Mouse (Mus musculus) forebrain, postnatal 0 days (tissue): ENCODE data around the gene Ube2s. TPM values are rescaled to one million over a fixed set of nuclear protein-coding genes. Genes with fewer than 3 reads are reported as not detected.
A peak's percentile ranks its signal among the peaks of the same experiment; 100 is the strongest.

Experiments
- ATAC-seq: fragments of 200-750 bp; cut with Nextera tagmentation; 2 replicates; pipeline ENCODE4 v1.8.0; 2017; ENCODE audit warnings: mild to moderate bottlenecking, moderate library complexity
- DNase-seq: peaks from one replicate; pipeline ENCODE4 v3.0.0-alpha.2; 2015
- H3K27ac ChIP-seq: fragments of 300-500 bp; sonication (generic); 2 replicates; pipeline ENCODE4 v1.5.1; 2014; ENCODE audit warnings: low read depth, mild to moderate bottlenecking, antibody characterized with exemption, low read length, moderate library complexity, mixed read lengths
- H3K27me3 ChIP-seq: fragments of 300-500 bp; sonication (generic); 2 replicates; pipeline ENCODE4 v1.6.1; 2014; ENCODE audit warnings: mild to moderate bottlenecking, low read length, mixed read lengths; ENCODE audit not compliant: insufficient read depth
- H3K36me3 ChIP-seq: fragments of 300-500 bp; sonication (generic); 2 replicates; pipeline ENCODE4 v1.6.1; 2014; ENCODE audit warnings: mild to moderate bottlenecking, moderate library complexity; ENCODE audit not compliant: insufficient read depth
- H3K4me1 ChIP-seq: fragments of 300-500 bp; sonication (generic); 2 replicates; pipeline ENCODE4 v1.6.1; 2014; ENCODE audit warnings: antibody characterized with exemption; ENCODE audit not compliant: insufficient read depth
- H3K4me2 ChIP-seq: fragments of 300-500 bp; sonication (generic); 2 replicates; pipeline ENCODE4 v1.6.1; 2014; ENCODE audit warnings: low read depth, mild to moderate bottlenecking, moderate library complexity
- H3K4me3 ChIP-seq: fragments of 300-500 bp; sonication (generic); 2 replicates; pipeline ENCODE4 v1.5.1; 2014; ENCODE audit warnings: low read depth, low read length, mixed read lengths
- H3K9ac ChIP-seq: fragments of 300-500 bp; sonication (generic); 2 replicates; pipeline ENCODE4 v1.6.1; 2014; ENCODE audit warnings: mild to moderate bottlenecking
- H3K9me3 ChIP-seq: fragments of 300-500 bp; sonication (generic); 2 replicates; pipeline ENCODE4 v1.6.1; 2016; ENCODE audit warnings: low read length
- CTCF ChIP-seq: sonication (generic); IDR thresholded peaks from 2 replicates; pipeline ENCODE4 v1.5.1; 2016; ENCODE audit warnings: antibody characterized with exemption, control low read depth, low read depth
- WGBS: fragments of 180-500 bp; shearing (Covaris S2); extraction: QIAGEN DNeasy Blood & Tissue Kit; methylation state at CpG from one replicate; pipeline ENCODE4 v1.1.7; 2014; 5-methylcytosine and 5-hydroxymethylcytosine counted together
- polyA plus RNA-seq: library from polyadenylated mRNA; unstranded; fragments of >200 nt; fragmentation: Nextera tagmentation; extraction: Ambion mirVana; gene quantifications from 2 replicates; pipeline ENCODE4 v1.2.1, GENCODE M21; 2015
- total RNA-seq: library from RNA; depleted of rRNA; stranded (reverse); fragments of >200 nt; gene quantifications from 2 replicates; pipeline ENCODE4 v1.2.3, GENCODE M21; 2014

The Ube2s gene
- total and polyA plus RNA-seq, 2 experiments from 2014 or later: 232 to 300 TPM

DNA sequence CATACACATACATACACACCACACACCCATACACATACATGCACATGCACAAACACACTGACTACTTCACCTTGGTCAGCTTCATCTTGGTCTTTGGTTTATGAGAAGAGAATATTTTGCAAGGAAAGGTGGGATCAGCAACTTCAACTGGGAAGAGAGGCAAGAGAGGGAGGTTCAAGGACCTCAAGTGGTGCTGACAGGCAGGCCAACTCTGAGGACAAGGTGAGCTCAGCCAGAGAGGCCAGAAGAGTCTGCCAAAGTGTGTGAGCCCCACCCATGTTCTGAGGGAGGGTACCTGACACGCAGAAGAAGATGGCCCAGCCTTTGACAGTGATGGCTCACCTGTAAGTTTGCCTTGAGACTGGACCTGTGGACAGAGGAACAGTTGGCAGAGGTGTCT is 52.7 kb downstream of the Ube2s start:
- Histone ChIP-seq H3K9me3 (no peaks in the 10 kb centered on the region), H3K9ac (no peak overlapping the region), H3K4me1 (no peaks in the 10 kb centered on the region), H3K36me3 (no peaks in the 10 kb centered on the region), H3K27ac (no peak overlapping the region), H3K4me3 (no peak overlapping the region), H3K4me2 (no peak overlapping the region), H3K27me3 (no peaks in the 10 kb centered on the region)
- WGBS: 42% methylated on average over 1 of the region's 1 CpGs
- DNase-seq: no peak
- ATAC-seq: no peak
- no peak for TF ChIP-seq CTCF

DNA sequence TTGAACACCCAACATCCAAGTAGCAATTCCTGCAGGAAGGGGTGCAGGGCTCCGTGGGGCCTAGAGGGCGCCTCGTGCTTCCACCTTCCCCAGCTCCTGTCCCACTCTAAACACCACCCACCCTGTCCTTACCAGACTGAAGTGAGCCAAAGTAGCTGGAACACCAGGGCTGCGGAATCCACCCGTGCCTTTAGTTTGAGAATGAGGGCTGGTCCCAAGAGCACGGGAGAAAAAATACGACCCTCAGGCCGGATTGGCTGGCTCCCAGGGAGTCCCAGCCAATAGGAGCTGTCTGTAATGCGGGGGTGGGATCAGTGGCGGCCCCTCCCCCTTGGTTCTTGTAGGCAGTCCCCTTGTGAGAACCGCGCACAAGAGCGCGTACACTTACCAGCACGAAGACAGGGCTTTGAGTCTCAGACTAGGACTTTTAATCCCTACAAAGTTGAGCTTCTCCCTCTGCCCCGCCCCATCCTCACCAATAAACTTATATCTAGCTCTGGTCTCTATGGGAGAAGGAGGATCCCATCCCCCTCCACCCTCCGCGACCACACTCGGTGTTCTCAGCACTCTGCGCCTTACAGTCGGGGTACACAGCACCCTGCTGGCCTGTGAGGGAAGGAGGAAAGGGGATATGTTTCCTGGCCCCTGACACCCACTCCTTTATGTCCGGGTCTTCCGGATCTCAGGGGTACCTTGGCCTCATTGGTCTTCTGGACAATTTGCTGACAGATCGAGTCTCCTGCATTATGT is 59.4 kb downstream of the Ube2s start, which contains the start of gene Cox6b2:
Gene Cox6b2 (minus strand): TSS at position 274 of the 750 bp plus-strand sequence.
- Histone ChIP-seq H3K4me3 (peak within 1 kb of the TSS; percentile 20), H3K9ac (peak within 1 kb of the TSS; percentile 14), H3K4me2 (peak within 1 kb of the TSS; percentile 48), H3K27ac (no peak within 1 kb of the TSS), H3K27me3 (no peaks in the 10 kb centered on the region), H3K4me1 (no peaks in the 10 kb centered on the region), H3K9me3 (no peaks in the 10 kb centered on the region), H3K36me3 (no peaks in the 10 kb centered on the region)
- TF ChIP-seq CTCF: 0 out of 2 replicates have a peak, but pooled peaks have one; percentile 13
- DNase-seq (peak; percentile 84), ATAC-seq (peak; percentile 94)
- 4% methylated on average over 24 of the region's 24 CpGs for WGBS

DNA sequence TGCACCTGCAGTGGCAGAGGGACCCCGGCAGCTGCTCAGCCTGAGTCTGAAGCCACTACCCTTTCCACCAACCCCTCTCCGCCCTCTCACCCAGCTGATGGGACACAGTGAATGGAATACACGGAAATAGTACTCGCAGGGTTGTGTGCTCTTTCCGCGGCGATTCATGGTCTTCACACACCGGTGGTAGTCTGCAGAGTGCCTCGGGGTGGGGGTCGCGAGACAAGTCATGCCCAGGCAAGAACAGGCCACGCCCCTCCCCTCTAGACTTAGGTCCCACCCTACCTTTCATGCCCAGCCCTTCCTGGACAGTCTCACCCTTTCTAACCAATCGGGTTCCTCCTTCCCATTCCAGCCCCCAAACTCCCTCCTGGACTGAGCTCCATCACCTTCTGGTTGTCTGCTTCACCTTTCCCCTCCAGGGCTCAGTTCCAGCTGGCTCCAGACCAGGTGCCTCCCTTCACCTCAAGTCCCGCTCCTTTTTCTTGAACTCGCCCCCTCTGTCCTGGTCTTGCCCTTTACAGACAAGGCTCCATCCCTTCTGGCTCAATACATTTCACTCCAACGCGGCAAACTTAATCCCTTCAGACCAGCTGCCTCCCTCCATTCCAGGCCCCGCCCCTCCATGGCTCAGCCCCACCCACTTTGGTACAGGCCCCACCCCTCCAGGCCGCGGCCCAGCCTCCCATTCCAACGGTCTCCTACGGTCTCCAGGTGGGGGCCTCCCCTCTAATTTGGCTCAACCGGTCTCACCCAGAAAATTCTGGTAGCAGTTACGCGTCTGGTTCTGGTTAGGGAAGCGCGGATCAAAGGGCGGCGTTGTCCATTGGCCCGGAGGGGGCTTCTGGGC is 60.2 kb downstream of the Ube2s start:
- peak overlapping the region; percentile 48 for H3K4me2 ChIP-seq
- H3K4me1 ChIP-seq: no peaks in the 10 kb centered on the region
- ATAC-seq (peak; percentile 42), DNase-seq (no peak)
- 2% methylated on average over 30 of the region's 30 CpGs for WGBS
- no peaks in the 10 kb centered on the region for H3K27me3 ChIP-seq
- H3K36me3 ChIP-seq: no peaks in the 10 kb centered on the region
- H3K4me3 ChIP-seq: peak overlapping the region; percentile 20
- peak overlapping the region; percentile 14; the same call in 1 of the 2 replicates for H3K9ac ChIP-seq
- no peak for TF ChIP-seq CTCF
- H3K9me3 ChIP-seq: no peaks in the 10 kb centered on the region
- H3K27ac ChIP-seq: no peak overlapping the region

DNA sequence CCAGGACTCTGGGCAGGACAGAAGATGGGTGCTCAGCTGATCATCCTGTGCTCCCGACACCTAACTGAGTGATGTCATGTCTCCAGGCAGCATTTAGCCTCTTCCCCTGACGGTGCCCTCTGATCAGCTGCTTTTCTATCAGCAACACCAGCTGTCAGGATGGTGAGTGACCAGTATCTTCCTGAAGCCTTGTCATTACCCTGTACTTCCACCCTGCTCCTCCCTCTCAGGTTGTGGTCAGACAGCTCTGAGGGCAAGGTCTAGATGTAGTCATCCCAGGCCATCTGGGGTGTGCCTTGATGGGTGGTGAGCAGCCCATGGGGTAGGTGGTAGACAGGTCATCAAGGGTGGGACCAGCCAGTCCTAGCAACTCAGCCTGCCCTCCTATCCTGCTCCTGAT is 63.2 kb downstream of the Ube2s start:
- DNase-seq (no peak), ATAC-seq (no peak)
- no peak overlapping the region for H3K27ac ChIP-seq
- H3K4me2 ChIP-seq: no peak overlapping the region
- H3K4me3 ChIP-seq: no peak overlapping the region
- H3K27me3 ChIP-seq: no peaks in the 10 kb centered on the region
- H3K9me3 ChIP-seq: no peaks in the 10 kb centered on the region
- 90% methylated on average over 2 of the region's 2 CpGs for WGBS
- peaks cover 18% of the 10 kb centered on the region for H3K36me3 ChIP-seq
- H3K4me1 ChIP-seq: no peaks in the 10 kb centered on the region
- H3K9ac ChIP-seq: no peak overlapping the region
- TF ChIP-seq CTCF: no peak

DNA sequence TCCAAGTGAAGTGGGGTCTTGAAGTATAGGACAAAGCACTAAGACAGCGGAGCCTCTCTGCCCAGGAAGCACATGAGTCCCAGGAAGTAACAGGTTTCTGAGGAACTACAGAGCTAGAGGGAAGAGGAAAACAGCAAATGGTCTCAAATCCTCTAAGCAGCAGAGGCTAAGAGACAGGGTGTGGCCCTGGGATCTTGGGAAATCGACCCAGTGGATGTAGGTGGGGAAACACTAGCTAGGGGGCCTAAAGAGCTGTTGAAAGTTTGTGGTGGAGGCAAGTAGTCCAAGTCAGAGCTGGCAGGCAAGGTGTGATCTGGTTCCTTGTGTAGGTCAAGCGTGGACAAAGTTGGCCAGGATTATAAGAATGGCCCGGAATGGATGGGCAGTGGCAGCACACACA is 64.1 kb downstream of the Ube2s start:
- Histone ChIP-seq H3K27me3 (no peaks in the 10 kb centered on the region), H3K36me3 (peaks cover 18% of the 10 kb centered on the region), H3K27ac (no peak overlapping the region), H3K9ac (no peak overlapping the region), H3K4me1 (no peaks in the 10 kb centered on the region), H3K4me2 (no peak overlapping the region), H3K4me3 (no peak overlapping the region), H3K9me3 (no peaks in the 10 kb centered on the region)
- ATAC-seq (no peak), DNase-seq (no peak)
- TF ChIP-seq CTCF: no peak
- whole genome bisulfite sequencing: 83% methylated on average over 4 of the region's 4 CpGs

DNA sequence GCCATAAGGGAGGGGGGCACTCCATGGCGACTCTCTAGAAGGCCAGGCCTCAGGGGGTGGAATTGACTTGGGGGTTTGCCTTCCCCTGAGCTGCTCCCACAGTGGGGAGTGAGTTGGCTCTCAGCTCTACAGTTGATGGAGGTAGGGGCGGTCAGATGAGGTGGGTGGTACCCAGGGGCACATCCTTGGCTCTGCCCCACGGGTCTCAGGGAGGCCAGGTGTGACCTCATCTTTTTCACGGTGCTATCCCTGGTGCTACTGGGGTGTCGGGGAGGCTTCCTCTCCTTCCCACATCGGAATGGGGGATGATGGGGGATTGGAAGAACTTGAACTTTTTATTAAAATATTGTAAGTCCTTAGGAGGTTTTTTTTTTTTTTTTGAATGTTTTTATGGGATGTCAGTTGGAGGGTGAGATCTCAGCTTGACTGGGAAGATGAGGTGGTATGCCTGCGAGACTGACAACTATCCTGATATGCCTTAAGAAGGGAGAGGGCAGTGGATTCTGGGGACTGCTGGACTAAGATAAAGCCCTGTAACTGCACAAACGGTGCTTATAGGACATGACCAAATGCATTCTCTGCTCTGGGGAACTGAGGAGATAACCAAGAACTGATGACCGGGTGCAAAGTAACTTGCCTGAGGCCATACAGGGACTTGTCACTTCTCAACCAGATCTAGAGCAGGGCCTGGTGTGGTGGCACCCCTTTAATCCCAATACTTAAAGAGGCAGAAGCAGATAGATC is 65.1 kb downstream of the Ube2s start:
- Histone ChIP-seq H3K27me3 (no peaks in the 10 kb centered on the region), H3K27ac (no peak overlapping the region), H3K9me3 (no peaks in the 10 kb centered on the region), H3K36me3 (peaks cover 18% of the 10 kb centered on the region), H3K4me3 (no peak overlapping the region), H3K9ac (no peak overlapping the region), H3K4me1 (no peaks in the 10 kb centered on the region), H3K4me2 (no peak overlapping the region)
- no peak for DNase-seq
- 80% methylated on average over 9 of the region's 9 CpGs for WGBS
- no peak for ATAC-seq
- no peak for TF ChIP-seq CTCF
